Mouse (Mus musculus): Measurements from ENCODE around the gene Strip1.

DNA sequence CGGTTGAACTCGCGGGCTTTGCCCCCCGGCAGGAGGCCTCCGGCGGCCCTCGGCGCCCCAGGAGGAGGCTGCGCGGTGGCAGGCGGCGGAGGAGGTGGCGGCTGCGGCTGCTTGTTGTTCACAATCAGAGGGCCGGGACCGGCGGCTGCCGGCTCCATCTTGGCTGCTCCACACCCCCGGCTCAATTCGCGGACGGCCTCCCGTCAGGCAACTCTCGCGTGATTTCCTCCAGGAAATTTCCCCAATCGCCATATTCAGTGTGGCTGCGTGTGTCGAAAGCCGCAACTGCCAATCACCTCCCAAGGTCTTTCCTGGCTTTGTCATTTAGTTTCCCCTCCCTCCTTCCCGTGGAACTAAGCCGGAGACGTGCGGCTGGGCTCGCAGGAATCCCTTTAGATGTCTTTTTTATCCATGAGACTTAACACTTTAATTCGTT is at the start of gene Strip1:
- no peak for TF ChIP-seq CTCF (IDR thresholded peaks at IDR 0.05; ENCODE audit: low read depth, low read length)
- TF ChIP-seq POLR2A (IDR thresholded peaks at IDR 0.05; ENCODE audit: borderline replicate concordance, low read depth, low read length) = peak; percentile 14; the same call in 1 of the 2 replicates
